Mouse (Mus musculus): ENCODE measurements at regions not wholly inside any gene's neighbourhood (a gene's known extent, or its start where the extent isn't known, plus 50 kb on each side); places are given as distances from the start of the nearest gene placed in this dataset.

DNA sequence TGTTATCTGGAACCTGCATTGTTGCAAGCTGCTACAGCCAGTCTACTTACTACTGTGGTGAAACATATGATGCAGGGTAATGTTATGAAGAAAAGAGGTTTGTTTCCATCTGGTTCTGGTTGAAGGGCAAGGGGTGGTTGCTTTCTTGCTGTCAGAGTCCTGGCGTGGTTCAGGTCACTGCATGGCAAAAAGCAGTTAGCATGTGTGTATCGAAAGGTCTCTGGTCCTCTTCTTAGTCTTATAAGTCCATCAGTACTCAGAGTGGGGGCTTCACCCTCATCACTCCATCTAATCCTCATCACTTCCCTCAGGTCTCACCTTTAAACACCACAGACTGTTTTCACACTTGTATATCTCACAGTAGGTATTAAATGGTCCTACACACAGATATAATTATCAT lies 99.7 kb upstream of the Ranbp3l start:
- H3K9ac ChIP-seq (ENCODE audit: insufficient read depth, low read depth) = no peak overlapping the region
- H3K4me3 ChIP-seq (replicated peaks in 1 of 3; ENCODE audit: low read depth in 2 of 3, low read length in 2 of 3, poor library complexity in 1 of 3) = no peak overlapping the region
- no peaks in the 10 kb centered on the region for H3K79me2 ChIP-seq (replicated peaks; ENCODE audit: control insufficient read depth, extremely low read depth, insufficient read depth, poor library complexity, severe bottlenecking)
- no peaks in the 10 kb centered on the region for H3K36me3 ChIP-seq (replicated peaks in 1 of 2; ENCODE audit: control insufficient read depth in 1 of 2, insufficient read depth in 1 of 2, low read length in 1 of 2)
- no peak overlapping the region for H3K27ac ChIP-seq (ENCODE audit: insufficient read depth, low read depth)
- no peaks in the 10 kb centered on the region for H3K27me3 ChIP-seq (replicated peaks)
- no peaks in the 10 kb centered on the region for H3K9me3 ChIP-seq (replicated peaks; ENCODE audit: low read length)
- in situ Hi-C loops (cut with MboI; ENCODE audit: low pct_ligation_motif_present, low pct_unique_long_range_greater_than_20kb, low sequenced_read_pairs) (no loop called here), dilution Hi-C loops (cut with MboI; ENCODE audit: extremely low pct_ligation_motif_present, extremely low pct_unique_long_range_greater_than_20kb, low sequenced_read_pairs) (no loop called here)
- no peak overlapping the region for H3K4me2 ChIP-seq (ENCODE audit: insufficient read depth, low read depth, poor library complexity, severe bottlenecking)
- TF ChIP-seq MEF2A (IDR thresholded peaks at IDR 0.05; ENCODE audit: borderline replicate concordance, low read depth, low read length) (no peak), RCOR1 (conservative IDR thresholded peaks at IDR 0.05; ENCODE audit: low read depth, low read length) (no peak), ZKSCAN1 (IDR thresholded peaks at IDR 0.05; ENCODE audit: borderline replicate concordance, low read depth, low read length) (no peak), UBTF (IDR thresholded peaks at IDR 0.05; ENCODE audit: low read depth, low read length) (no peak), TBP (conservative IDR thresholded peaks at IDR 0.05; ENCODE audit: low read depth, low read length) (no peak), POLR2A (IDR thresholded peaks at IDR 0.05; ENCODE audit: low read depth, low read length) (no peak), POLR2AphosphoS2 (IDR thresholded peaks at IDR 0.05; ENCODE audit: low read depth, low read length) (no peak), MYC (IDR thresholded peaks at IDR 0.05; ENCODE audit: low read depth, low read length) (no peak), ZC3H11A (IDR thresholded peaks at IDR 0.05; ENCODE audit: low read depth, low read length) (no peak), IRF4 (IDR thresholded peaks at IDR 0.05; ENCODE audit: low read depth, low read length) (no peak), MAX (IDR thresholded peaks at IDR 0.05; ENCODE audit: low read length) (no peak), USF1 (IDR thresholded peaks at IDR 0.05; ENCODE audit: low read depth, low read length) (no peak), NELFE (IDR thresholded peaks at IDR 0.05; ENCODE audit: low read depth, low read length) (no peak), JUN (IDR thresholded peaks at IDR 0.05; ENCODE audit: insufficient read depth, low read depth, low read length) (no peak), CHD1 (IDR thresholded peaks at IDR 0.05; ENCODE audit: low read depth, low read length) (no peak), RAD21 (IDR thresholded peaks at IDR 0.05; ENCODE audit: low read depth, low read length) (no peak), E2F4 (IDR thresholded peaks at IDR 0.05; ENCODE audit: insufficient replicate concordance, low read depth, low read length) (no peak), BHLHE40 (IDR thresholded peaks at IDR 0.05; ENCODE audit: low read depth, low read length) (no peak), PAX5 (IDR thresholded peaks at IDR 0.05; ENCODE audit: low read length) (no peak), ELF1 (IDR thresholded peaks at IDR 0.05; ENCODE audit: low read depth, low read length) (no peak)
- H3K4me1 ChIP-seq (ENCODE audit: control insufficient read depth in 1 of 2, insufficient read depth in 2 of 2) = no peaks in the 10 kb centered on the region
- no peak for DNase-seq (ENCODE audit: extremely low read depth)

DNA sequence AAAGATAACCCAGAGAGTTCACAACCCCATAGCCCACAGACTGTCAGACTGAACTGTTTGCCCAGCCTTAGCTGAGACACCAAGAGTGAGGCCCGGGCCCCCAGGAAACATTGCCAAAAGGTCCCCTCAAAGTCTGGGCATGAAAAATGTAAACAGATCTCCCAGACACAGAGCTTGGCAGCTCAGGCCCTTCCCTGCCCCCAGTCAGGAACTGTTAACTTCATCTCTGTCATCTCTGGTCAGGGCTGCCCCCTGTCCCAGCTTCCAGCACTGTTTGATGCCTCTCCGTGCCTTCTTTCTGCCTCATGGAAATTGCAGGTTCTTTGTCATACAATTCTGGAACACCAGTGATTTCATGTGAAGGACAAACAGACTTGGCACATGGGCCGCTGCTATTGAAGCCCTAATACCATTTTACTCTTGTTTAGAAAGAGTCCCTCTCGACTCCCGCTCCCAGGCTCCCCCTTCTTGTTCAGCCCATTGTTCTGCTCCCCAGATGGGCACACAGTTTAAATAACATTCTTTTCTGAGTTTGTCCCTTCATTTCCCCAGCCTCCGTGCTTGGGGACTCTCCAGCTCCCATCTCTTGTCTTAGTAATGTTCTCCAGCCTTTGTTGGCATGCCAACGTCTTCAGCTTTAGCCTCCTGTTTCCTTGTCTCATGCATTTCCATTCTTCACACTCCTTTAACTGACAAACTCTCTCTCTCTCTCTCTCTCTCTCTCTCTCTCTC lies 100.4 kb upstream of the Ranbp3l start:
- Histone ChIP-seq H3K9ac (ENCODE audit: insufficient read depth, low read depth) (no peak overlapping the region), H3K79me2 (replicated peaks; ENCODE audit: control insufficient read depth, extremely low read depth, insufficient read depth, poor library complexity, severe bottlenecking) (no peaks in the 10 kb centered on the region), H3K9me3 (replicated peaks; ENCODE audit: low read length) (no peaks in the 10 kb centered on the region), H3K4me1 (ENCODE audit: control insufficient read depth in 1 of 2, insufficient read depth in 2 of 2) (no peaks in the 10 kb centered on the region), H3K4me2 (ENCODE audit: insufficient read depth, low read depth, poor library complexity, severe bottlenecking) (no peak overlapping the region), H3K36me3 (replicated peaks in 1 of 2; ENCODE audit: control insufficient read depth in 1 of 2, insufficient read depth in 1 of 2, low read length in 1 of 2) (no peaks in the 10 kb centered on the region), H3K27ac (ENCODE audit: insufficient read depth, low read depth) (no peak overlapping the region), H3K4me3 (replicated peaks in 1 of 3; ENCODE audit: low read depth in 2 of 3, low read length in 2 of 3, poor library complexity in 1 of 3) (no peak overlapping the region), H3K27me3 (replicated peaks) (no peaks in the 10 kb centered on the region)
- DNase-seq (ENCODE audit: extremely low read depth) = no peak
- in situ Hi-C loops (cut with MboI; ENCODE audit: low pct_ligation_motif_present, low pct_unique_long_range_greater_than_20kb, low sequenced_read_pairs) = no loop called here
- TF ChIP-seq CHD2 (IDR thresholded peaks at IDR 0.05; ENCODE audit: low read length) (no peak), USF2 (conservative IDR thresholded peaks at IDR 0.05; ENCODE audit: low read depth, low read length) (no peak), GABPA (IDR thresholded peaks at IDR 0.05; ENCODE audit: insufficient replicate concordance, low read depth, low read length) (no peak), MAX (IDR thresholded peaks at IDR 0.05; ENCODE audit: low read length) (no peak), IRF4 (IDR thresholded peaks at IDR 0.05; ENCODE audit: low read depth, low read length) (no peak), ELF1 (IDR thresholded peaks at IDR 0.05; ENCODE audit: low read depth, low read length) (no peak), ZNF384 (IDR thresholded peaks at IDR 0.05; ENCODE audit: low read depth, low read length) (no peak), POLR2A (IDR thresholded peaks at IDR 0.05; ENCODE audit: low read depth, low read length) (no peak), TBP (conservative IDR thresholded peaks at IDR 0.05; ENCODE audit: low read depth, low read length) (no peak), RAD21 (IDR thresholded peaks at IDR 0.05; ENCODE audit: low read depth, low read length) (no peak), MAZ (IDR thresholded peaks at IDR 0.05; ENCODE audit: low read depth, low read length) (no peak)
- dilution Hi-C loops (cut with MboI; ENCODE audit: extremely low pct_ligation_motif_present, extremely low pct_unique_long_range_greater_than_20kb, low sequenced_read_pairs) = no loop called here
